Mouse (Mus musculus): Measurements from ENCODE around the gene Prima1. TPM values are rescaled to one million over a fixed set of nuclear protein-coding genes. Genes with fewer than 3 reads are reported as not detected.

Prima1 gene
- polyA plus RNA-seq, 1 experiment from 2014 or later: 0.25 TPM

GRCm38 (mm10) chr12:103235856-103236255 lies 6.1 kb downstream of the Prima1 start:
- no peak overlapping the region for H3K27ac ChIP-seq (ENCODE audit: low read length)
- H3K36me3 ChIP-seq (ENCODE audit: control insufficient read depth, insufficient read depth): no peaks in the 10 kb centered on the region
- H3K4me1 ChIP-seq (replicated peaks; ENCODE audit: control insufficient read depth, insufficient read depth, low read length): no peaks in the 10 kb centered on the region
- no peak overlapping the region for H3K4me2 ChIP-seq (ENCODE audit: low read length)
- H3K4me3 ChIP-seq (replicated peaks; ENCODE audit: low read length): no peak overlapping the region
- WGBS: 77% methylated on average over 2 of the region's 2 CpGs
- ATAC-seq: no peak
- H3K9ac ChIP-seq (replicated peaks; ENCODE audit: low read depth, low read length): no peak overlapping the region
- H3K27me3 ChIP-seq (replicated peaks; ENCODE audit: control insufficient read depth, insufficient read depth, low read length): 0 out of 2 replicates have a peak, but pooled peaks cover under 1% of the 10 kb centered on the region
- H3K9me3 ChIP-seq (ENCODE audit: control insufficient read depth, low read length): no peaks in the 10 kb centered on the region

- H3K27ac ChIP-seq (ENCODE audit: low read length): no peak overlapping the region
- no peak overlapping the region for H3K4me2 ChIP-seq (ENCODE audit: low read length)
- no peaks in the 10 kb centered on the region for H3K36me3 ChIP-seq (ENCODE audit: control insufficient read depth, insufficient read depth)
- no peaks in the 10 kb centered on the region for H3K27me3 ChIP-seq (replicated peaks; ENCODE audit: control insufficient read depth, insufficient read depth, low read length)
- WGBS: 72% methylated on average over 9 of the region's 10 CpGs
- H3K9me3 ChIP-seq (ENCODE audit: control insufficient read depth, low read length): no peaks in the 10 kb centered on the region
- H3K9ac ChIP-seq (replicated peaks; ENCODE audit: low read depth, low read length): no peak overlapping the region
- no peak for ATAC-seq
- H3K4me3 ChIP-seq (replicated peaks; ENCODE audit: low read length): no peak overlapping the region
- no peaks in the 10 kb centered on the region for H3K4me1 ChIP-seq (replicated peaks; ENCODE audit: control insufficient read depth, insufficient read depth, low read length)
Observed at GRCm38 (mm10) chr12:103235251-103235650, 6.7 kb downstream of the Prima1 start.

GRCm38 (mm10) chr12:103229058-103229457 lies 12.9 kb downstream of the Prima1 start:
- ATAC-seq: no peak
- Histone ChIP-seq H3K4me3 (replicated peaks; ENCODE audit: low read length) (no peak overlapping the region), H3K9ac (replicated peaks; ENCODE audit: low read depth, low read length) (no peak overlapping the region), H3K27ac (ENCODE audit: low read length) (no peak overlapping the region), H3K4me1 (replicated peaks; ENCODE audit: control insufficient read depth, insufficient read depth, low read length) (no peaks in the 10 kb centered on the region), H3K36me3 (ENCODE audit: control insufficient read depth, insufficient read depth) (no peaks in the 10 kb centered on the region), H3K4me2 (ENCODE audit: low read length) (no peak overlapping the region), H3K9me3 (ENCODE audit: control insufficient read depth, low read length) (no peaks in the 10 kb centered on the region), H3K27me3 (replicated peaks; ENCODE audit: control insufficient read depth, insufficient read depth, low read length) (no peaks in the 10 kb centered on the region)
- 90% methylated on average over 4 of the region's 4 CpGs for WGBS

GRCm38 (mm10) chr12:103226121-103226520 lies 15.8 kb downstream of the Prima1 start:
- Histone ChIP-seq H3K4me2 (ENCODE audit: low read length) (no peak overlapping the region), H3K27ac (ENCODE audit: low read length) (no peak overlapping the region), H3K9me3 (ENCODE audit: control insufficient read depth, low read length) (no peaks in the 10 kb centered on the region), H3K4me1 (replicated peaks; ENCODE audit: control insufficient read depth, insufficient read depth, low read length) (no peaks in the 10 kb centered on the region), H3K9ac (replicated peaks; ENCODE audit: low read depth, low read length) (no peak overlapping the region), H3K27me3 (replicated peaks; ENCODE audit: control insufficient read depth, insufficient read depth, low read length) (no peaks in the 10 kb centered on the region), H3K36me3 (ENCODE audit: control insufficient read depth, insufficient read depth) (no peaks in the 10 kb centered on the region), H3K4me3 (replicated peaks; ENCODE audit: low read length) (no peak overlapping the region)
- no peak for ATAC-seq
- 73% methylated on average over 4 of the region's 4 CpGs for WGBS

- H3K9ac ChIP-seq (replicated peaks; ENCODE audit: low read depth, low read length): no peak overlapping the region
- no peaks in the 10 kb centered on the region for H3K36me3 ChIP-seq (ENCODE audit: control insufficient read depth, insufficient read depth)
- no peaks in the 10 kb centered on the region for H3K9me3 ChIP-seq (ENCODE audit: control insufficient read depth, low read length)
- H3K4me1 ChIP-seq (replicated peaks; ENCODE audit: control insufficient read depth, insufficient read depth, low read length): no peaks in the 10 kb centered on the region
- H3K27ac ChIP-seq (ENCODE audit: low read length): no peak overlapping the region
- no peak overlapping the region for H3K4me3 ChIP-seq (replicated peaks; ENCODE audit: low read length)
- WGBS: 87% methylated on average over 9 of the region's 9 CpGs
- ATAC-seq: no peak
- H3K27me3 ChIP-seq (replicated peaks; ENCODE audit: control insufficient read depth, insufficient read depth, low read length): no peaks in the 10 kb centered on the region
- no peak overlapping the region for H3K4me2 ChIP-seq (ENCODE audit: low read length)
Observed at GRCm38 (mm10) chr12:103223671-103224070, 18.3 kb downstream of the Prima1 start.

- no peak for ATAC-seq
- no peaks in the 10 kb centered on the region for H3K27me3 ChIP-seq (replicated peaks; ENCODE audit: control insufficient read depth, insufficient read depth, low read length)
Observed at GRCm38 (mm10) chr12:103215877-103216610, 25.9 kb downstream of the Prima1 start.

GRCm38 (mm10) chr12:103214797-103215196 lies 27.2 kb downstream of the Prima1 start:
- no peak for ATAC-seq
- 90% methylated on average over 2 of the region's 2 CpGs for WGBS

More at GRCm38 (mm10) chr12:103215877-103216610, 25.9 kb downstream of the Prima1 start:
- Histone ChIP-seq H3K36me3 (ENCODE audit: control insufficient read depth, insufficient read depth) (no peaks in the 10 kb centered on the region), H3K4me2 (ENCODE audit: low read length) (no peak overlapping the region), H3K9me3 (ENCODE audit: control insufficient read depth, low read length) (no peaks in the 10 kb centered on the region), H3K4me1 (replicated peaks; ENCODE audit: control insufficient read depth, insufficient read depth, low read length) (peaks cover 13% of the 10 kb centered on the region), H3K27ac (ENCODE audit: low read length) (no peak overlapping the region), H3K9ac (replicated peaks; ENCODE audit: low read depth, low read length) (no peak overlapping the region), H3K4me3 (replicated peaks; ENCODE audit: low read length) (no peak overlapping the region)
- WGBS: 79% methylated on average over 6 of the region's 6 CpGs

GRCm38 (mm10) chr12:103214270-103214669 lies 27.7 kb downstream of the Prima1 start:
- no peaks in the 10 kb centered on the region for H3K9me3 ChIP-seq (ENCODE audit: control insufficient read depth, low read length)
- ATAC-seq: peak; percentile 78
- H3K4me3 ChIP-seq (replicated peaks; ENCODE audit: low read length): no peak overlapping the region
- H3K4me1 ChIP-seq (replicated peaks; ENCODE audit: control insufficient read depth, insufficient read depth, low read length): peaks cover 13% of the 10 kb centered on the region
- no peaks in the 10 kb centered on the region for H3K36me3 ChIP-seq (ENCODE audit: control insufficient read depth, insufficient read depth)
- H3K27me3 ChIP-seq (replicated peaks; ENCODE audit: control insufficient read depth, insufficient read depth, low read length): no peaks in the 10 kb centered on the region
- no peak overlapping the region for H3K4me2 ChIP-seq (ENCODE audit: low read length)
- WGBS: 7% methylated on average over 10 of the region's 10 CpGs
- H3K27ac ChIP-seq (ENCODE audit: low read length): no peak overlapping the region
- H3K9ac ChIP-seq (replicated peaks; ENCODE audit: low read depth, low read length): no peak overlapping the region

More at GRCm38 (mm10) chr12:103214797-103215196, 27.2 kb downstream of the Prima1 start:
- no peak overlapping the region for H3K4me3 ChIP-seq (replicated peaks; ENCODE audit: low read length)
- H3K36me3 ChIP-seq (ENCODE audit: control insufficient read depth, insufficient read depth): no peaks in the 10 kb centered on the region
- H3K27me3 ChIP-seq (replicated peaks; ENCODE audit: control insufficient read depth, insufficient read depth, low read length): no peaks in the 10 kb centered on the region
- no peak overlapping the region for H3K4me2 ChIP-seq (ENCODE audit: low read length)
- peaks cover 13% of the 10 kb centered on the region for H3K4me1 ChIP-seq (replicated peaks; ENCODE audit: control insufficient read depth, insufficient read depth, low read length)
- H3K9me3 ChIP-seq (ENCODE audit: control insufficient read depth, low read length): no peaks in the 10 kb centered on the region
- H3K27ac ChIP-seq (ENCODE audit: low read length): no peak overlapping the region
- no peak overlapping the region for H3K9ac ChIP-seq (replicated peaks; ENCODE audit: low read depth, low read length)

- no peaks in the 10 kb centered on the region for H3K36me3 ChIP-seq (ENCODE audit: control insufficient read depth, insufficient read depth)
- H3K4me3 ChIP-seq (replicated peaks; ENCODE audit: low read length): no peak overlapping the region
- H3K9me3 ChIP-seq (ENCODE audit: control insufficient read depth, low read length): no peaks in the 10 kb centered on the region
- no peak overlapping the region for H3K4me2 ChIP-seq (ENCODE audit: low read length)
- H3K27ac ChIP-seq (ENCODE audit: low read length): no peak overlapping the region
- H3K9ac ChIP-seq (replicated peaks; ENCODE audit: low read depth, low read length): no peak overlapping the region
- WGBS: 88% methylated on average over 2 of the region's 2 CpGs
- no peak for ATAC-seq
- H3K4me1 ChIP-seq (replicated peaks; ENCODE audit: control insufficient read depth, insufficient read depth, low read length): peaks cover 13% of the 10 kb centered on the region
- H3K27me3 ChIP-seq (replicated peaks; ENCODE audit: control insufficient read depth, insufficient read depth, low read length): no peaks in the 10 kb centered on the region
Observed at GRCm38 (mm10) chr12:103213591-103213990, 28.4 kb downstream of the Prima1 start.

All from forebrain, embryonic 16.5 days (tissue).